Mouse (Mus musculus) retina, embryonic 14.5 days (tissue): ENCODE data around the gene Ubac1.

ENCODE experiments used
- DNase-seq: peaks from one replicate; pipeline ENCODE4 v3.0.0-alpha.2; 2015; ENCODE audit warnings: low spot score

Gene Ubac1

DNA sequence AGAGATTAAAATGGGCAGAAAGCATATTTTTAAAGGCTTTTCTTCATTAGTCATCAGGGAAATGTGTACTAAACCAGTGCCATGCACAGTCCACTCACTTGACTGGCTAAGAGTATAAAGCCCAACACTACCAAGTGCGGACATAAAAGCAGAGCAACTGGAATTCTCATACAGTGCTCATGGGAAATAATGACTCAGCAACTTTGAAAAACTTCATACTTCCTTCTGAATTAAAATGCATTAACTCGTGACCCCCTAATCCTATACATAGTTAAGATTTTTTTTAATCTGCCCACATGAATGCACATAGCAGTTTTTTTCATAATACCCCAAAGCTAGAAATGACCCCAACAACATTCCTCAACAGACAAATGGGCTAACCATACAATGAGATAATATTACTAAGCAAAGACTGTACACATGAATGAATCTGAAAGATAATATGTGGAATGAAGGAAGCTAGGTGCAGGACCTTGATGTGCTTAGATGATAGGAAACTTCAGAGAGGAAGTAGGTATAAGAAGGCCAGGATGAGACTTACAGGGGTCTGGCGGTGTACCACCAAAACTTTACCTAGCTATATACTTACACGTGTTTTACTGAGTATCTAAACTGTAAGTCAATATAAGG, 46.3 kb downstream of the Ubac1 start:
- no peak for DNase-seq

GRCm38 (mm10) chr2:25970426-25970825, 51.1 kb downstream of the Ubac1 start:
- DNase-seq: no peak

DNA sequence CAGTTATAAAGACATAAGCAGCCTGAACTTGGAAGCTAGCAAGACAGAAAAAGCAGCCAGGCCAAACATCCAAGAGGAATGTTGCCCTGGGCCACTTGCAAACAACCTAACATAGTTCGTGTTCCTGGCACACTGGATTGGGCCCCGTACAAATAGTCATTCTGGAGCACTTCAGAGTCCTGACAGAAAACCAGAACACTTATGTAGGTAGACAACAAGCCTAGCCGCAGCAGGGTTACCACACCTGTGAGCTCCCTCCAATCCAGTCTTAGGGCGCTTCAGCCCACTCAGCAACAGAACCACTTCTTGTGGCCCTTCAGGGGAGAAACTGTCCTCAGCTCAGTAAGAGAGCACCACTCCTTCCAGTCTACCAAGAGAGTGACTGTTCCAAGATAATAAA, 52.2 kb downstream of the Ubac1 start:
- DNase-seq: no peak

DNA sequence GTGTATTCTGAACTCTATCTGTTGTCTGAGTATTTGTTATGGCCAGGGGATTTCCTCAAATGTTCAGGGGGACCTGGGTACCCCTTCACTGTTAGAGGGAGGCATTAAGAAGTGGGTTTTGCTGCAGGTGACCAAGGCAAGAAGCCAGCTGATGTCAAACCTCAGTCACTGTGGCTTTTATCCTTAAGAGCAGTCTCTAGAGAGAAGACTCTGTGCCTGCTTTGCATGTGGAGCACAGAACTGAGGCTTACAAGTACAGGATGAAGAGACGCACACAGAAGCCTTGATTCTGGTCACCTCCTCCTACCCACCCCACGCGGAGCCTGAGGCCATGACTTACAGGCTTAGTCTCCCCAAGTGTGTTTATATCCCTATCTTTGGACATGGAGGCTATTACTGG, 72.3 kb downstream of the Ubac1 start:
- DNase-seq: no peak
